Comparison of ENCODE assay signal across 9 mouse cellular contexts in genomic region chr17:33826850-33827249, GRCm38 (mm10). TPM values are rescaled to one million over a fixed set of nuclear protein-coding genes. Genes with fewer than 3 reads are reported as not detected.
DNase-seq lines count a peak whose midpoint lies in the region; ATAC-seq and TF ChIP-seq lines count a peak whose summit lies in the region.
"Had no signal": no experiment of that assay in that cellular context is flagged by ENCODE, and none has a peak within 500 bp of the region (broad histone marks: within the 10 kb centered on the region; RNA-seq: fewer than 3 reads in every experiment).

No protein-coding gene starts in this region.

- no peak overlapping the region for H3K4me3 ChIP-seq in forebrain, embryonic 11.5 days (ENCODE audit: low read depth, low read length)
- no peak overlapping the region for H3K4me3 ChIP-seq in forebrain, embryonic 15.5 days
- no peak overlapping the region for H3K4me3 ChIP-seq in C2C12 (ENCODE audit: insufficient read depth, poor library complexity, severe bottlenecking)
- no peak overlapping the region for H3K4me3 ChIP-seq in layer of hippocampus, adult 2 months
- H3K4me3 ChIP-seq: limb, embryonic 15.5 days had no signal

- H3K79me3 ChIP-seq in C2C12 (ENCODE audit: low read depth): peaks cover 50% of the 10 kb centered on the region

- H3K36me3 ChIP-seq in forebrain, embryonic 11.5 days (ENCODE audit: control insufficient read depth, insufficient read depth, low read length): peaks cover 13% of the 10 kb centered on the region
- H3K36me3 ChIP-seq in forebrain, embryonic 15.5 days: peaks cover 35% of the 10 kb centered on the region
- peaks cover 45% of the 10 kb centered on the region for H3K36me3 ChIP-seq in C2C12 (ENCODE audit: control insufficient read depth, insufficient read depth)

- no peak overlapping the region for H3ac ChIP-seq in C2C12 (ENCODE audit: control insufficient read depth, insufficient read length, low read depth)

- H3K9me3 ChIP-seq in forebrain, embryonic 11.5 days (ENCODE audit: control insufficient read depth, low read length): no peaks in the 10 kb centered on the region
- no peaks in the 10 kb centered on the region for H3K9me3 ChIP-seq in forebrain, embryonic 15.5 days
- H3K9me3 ChIP-seq: limb, embryonic 15.5 days had no signal

- peak; percentile 55 for TF ChIP-seq CTCF in C2C12 (IDR thresholded peaks at IDR 0.05; ENCODE audit: control insufficient read depth, insufficient read depth, insufficient read length)
- TF ChIP-seq CTCF in layer of hippocampus, adult 2 months (conservative IDR thresholded peaks at IDR 0.05): peak; percentile 96

- H3K4me2 ChIP-seq in forebrain, embryonic 11.5 days (ENCODE audit: low read depth, low read length, severe bottlenecking): no peak overlapping the region
- no peak overlapping the region for H3K4me2 ChIP-seq in forebrain, embryonic 15.5 days (replicated peaks)
- H3K4me2 ChIP-seq: limb, embryonic 15.5 days had no signal

- whole genome bisulfite sequencing in forebrain, embryonic 11.5 days: 0% methylated on average over 3 of the region's 3 CpGs
- under 1% methylated on average over 3 of the region's 3 CpGs for WGBS in forebrain, embryonic 15.5 days

- H3K79me2 ChIP-seq in C2C12 (ENCODE audit: control insufficient read depth, insufficient read depth): peaks cover 69% of the 10 kb centered on the region

- peak; percentile 82 for DNase-seq in forebrain, embryonic 11.5 days (ENCODE audit: low spot score)
- peak; percentile 68 for DNase-seq in c-Kit-negative CD71-positive TER-119-positive erythroid progenitor cells, embryonic 14.5 days (ENCODE audit: low read depth, low spot score)
- DNase-seq in forelimb bud, embryonic 11.5 days (ENCODE audit: low read depth, low spot score): peak; percentile 83
- DNase-seq in layer of hippocampus, adult 2 months (ENCODE audit: low spot score in 2 of 2): peak; percentile 63 to 69
- peak; percentile 83 for DNase-seq in lung, postnatal 25 days (ENCODE audit: low spot score)
- peak; percentile 36 to 71 for DNase-seq in spleen, postnatal 14 days (ENCODE audit: low spot score in 2 of 2)

- no peaks in the 10 kb centered on the region for H3K27me3 ChIP-seq in forebrain, embryonic 11.5 days (ENCODE audit: control insufficient read depth, insufficient read depth, low read length)
- H3K27me3 ChIP-seq in forebrain, embryonic 15.5 days: no peaks in the 10 kb centered on the region
- H3K27me3 ChIP-seq in C2C12 (ENCODE audit: control insufficient read depth, insufficient read depth, insufficient read length): no peaks in the 10 kb centered on the region
- H3K27me3 ChIP-seq: limb, embryonic 15.5 days had no signal

- H3K27ac ChIP-seq in forebrain, embryonic 11.5 days (ENCODE audit: low read depth, low read length): no peak overlapping the region
- H3K27ac ChIP-seq in forebrain, embryonic 15.5 days (replicated peaks): no peak overlapping the region
- H3K27ac ChIP-seq in layer of hippocampus, adult 2 months: peak overlapping the region; percentile 8; the same call in 1 of the 2 replicates
- H3K27ac ChIP-seq: limb, embryonic 15.5 days had no signal

- ATAC-seq in forebrain, embryonic 11.5 days (replicated peaks; ENCODE audit: low FRiP score): no peak
- ATAC-seq in forebrain, embryonic 15.5 days (replicated peaks): no peak

- peaks cover 15% of the 10 kb centered on the region for H3K4me1 ChIP-seq in forebrain, embryonic 11.5 days (replicated peaks; ENCODE audit: control insufficient read depth, insufficient read depth, low read length)
- H3K4me1 ChIP-seq in forebrain, embryonic 15.5 days: peaks cover 44% of the 10 kb centered on the region

- H3K9ac ChIP-seq in forebrain, embryonic 11.5 days (ENCODE audit: low read length): no peak overlapping the region
- H3K9ac ChIP-seq in forebrain, embryonic 15.5 days (replicated peaks): no peak overlapping the region
- H3K9ac ChIP-seq: limb, embryonic 15.5 days had no signal

TF ChIP-seq in C2C12, 6 proteins besides CTCF, POLR2A, EP300 and RAD21:
- TF ChIP-seq MYOG (IDR thresholded peaks at IDR 0.05; ENCODE audit: control insufficient read depth, extremely low read depth, insufficient read length) (no peak), MAX (IDR thresholded peaks at IDR 0.05) (no peak), CEBPB (IDR thresholded peaks at IDR 0.05; ENCODE audit: low read depth) (no peak), USF1 (IDR thresholded peaks at IDR 0.05; ENCODE audit: low read depth) (no peak), MYOD1 (IDR thresholded peaks at IDR 0.05; ENCODE audit: control insufficient read depth, insufficient read length, low read depth) (no peak), FOSL1 (IDR thresholded peaks at IDR 0.05; ENCODE audit: insufficient read depth, low read length, poor library complexity, severe bottlenecking) (no peak)
TF ChIP-seq in C2C12: peak in this region for 0.

RNA-seq across cellular contexts. Expression of gene Ndufa7, which starts 2.5 kb away (rescaled TPM):
- 374 and 400 TPM in 2 replicates for polyA plus RNA-seq in forebrain, embryonic 11.5 days (2014; fragmentation: Nextera tagmentation; extraction: Ambion mirVana)
- 417 and 444 TPM in 2 replicates for polyA plus RNA-seq in forebrain, embryonic 15.5 days (2015; fragmentation: Nextera tagmentation; extraction: Ambion mirVana)
- 493 TPM for polyA plus RNA-seq in C2C12 (2012; fragmentation: generic; extraction: Trizol)
- total RNA-seq in layer of hippocampus, adult 2 months (2021): 100 to 1,000 TPM; 207 to 208 TPM

RNA-seq across cellular contexts. Expression of gene Rps28, which starts 2.5 kb away (rescaled TPM):
- polyA plus RNA-seq in forebrain, embryonic 11.5 days (2014; fragmentation: Nextera tagmentation; extraction: Ambion mirVana): 758 and 759 TPM in 2 replicates
- polyA plus RNA-seq in forebrain, embryonic 15.5 days (2015; fragmentation: Nextera tagmentation; extraction: Ambion mirVana): 612 and 676 TPM in 2 replicates
- 8,619 TPM for polyA plus RNA-seq in C2C12 (2012; fragmentation: generic; extraction: Trizol)
- 100 to 1,000 TPM; 723 to 770 TPM for total RNA-seq in layer of hippocampus, adult 2 months (2021)

RNA-seq across cellular contexts. Expression of gene Cd320, which starts 16.0 kb away (rescaled TPM):
- polyA plus RNA-seq in forebrain, embryonic 11.5 days (2014; fragmentation: Nextera tagmentation; extraction: Ambion mirVana): 62.9 and 74.6 TPM in 2 replicates
- 60.7 and 63.5 TPM in 2 replicates for polyA plus RNA-seq in forebrain, embryonic 15.5 days (2015; fragmentation: Nextera tagmentation; extraction: Ambion mirVana)
- 77.8 TPM for polyA plus RNA-seq in C2C12 (2012; fragmentation: generic; extraction: Trizol)
- 10 to 100 TPM; 22.6 to 25.0 TPM for total RNA-seq in layer of hippocampus, adult 2 months (2021)

RNA-seq across cellular contexts. Expression of gene Kank3, which starts 16.5 kb away (rescaled TPM):
- 30.4 and 31.1 TPM in 2 replicates for polyA plus RNA-seq in forebrain, embryonic 11.5 days (2014; fragmentation: Nextera tagmentation; extraction: Ambion mirVana)
- polyA plus RNA-seq in forebrain, embryonic 15.5 days (2015; fragmentation: Nextera tagmentation; extraction: Ambion mirVana): 41.4 and 42.5 TPM in 2 replicates
- polyA plus RNA-seq in C2C12 (2012; fragmentation: generic; extraction: Trizol): 5.0 TPM
- 10 to 100 TPM; 35.2 to 40.6 TPM for total RNA-seq in layer of hippocampus, adult 2 months (2021)

RNA-seq across cellular contexts. Expression of gene Angptl4, which starts 45.2 kb away (rescaled TPM):
- polyA plus RNA-seq in forebrain, embryonic 11.5 days (2014; fragmentation: Nextera tagmentation; extraction: Ambion mirVana): 16.6 and 20.9 TPM in 2 replicates
- 12.8 and 14.0 TPM in 2 replicates for polyA plus RNA-seq in forebrain, embryonic 15.5 days (2015; fragmentation: Nextera tagmentation; extraction: Ambion mirVana)
- 212 TPM for polyA plus RNA-seq in C2C12 (2012; fragmentation: generic; extraction: Trizol)
- total RNA-seq in layer of hippocampus, adult 2 months (2021): 1 to 10 TPM; 4.1 to 4.2 TPM

Comparison
In these comparisons a context has a peak if more than half of its experiments do, and no peak if none do; other contexts are left out.
1. RNA of gene Rps28, which starts 2.5 kb away (polyA plus RNA-seq): 8,619 TPM in C2C12 (single experiment); 758 to 759 TPM in forebrain, embryonic 11.5 days and 612 to 676 TPM in forebrain, embryonic 15.5 days; every median in the first group is over 10 times any median in the second.
2. Peak in every context shown above with its lines, with median percentiles within 50 percentile points of each other: DNase-seq.